26 mouse cellular contexts compared by ENCODE assay signal in genomic region chr3:66310586-66310985, GRCm38 (mm10). TPM values are rescaled to one million over a fixed set of nuclear protein-coding genes. Genes with fewer than 3 reads are reported as not detected.
A peak's percentile ranks its signal among the peaks of the same experiment; 100 is the strongest.
DNase-seq lines count a peak whose midpoint lies in the region; ATAC-seq and TF ChIP-seq lines count a peak whose summit lies in the region.
"Had no signal": no experiment of that assay in that cellular context is flagged by ENCODE, and none has a peak within 500 bp of the region (broad histone marks: within the 10 kb centered on the region; RNA-seq: fewer than 3 reads in every experiment).

No protein-coding gene starts in this region.

- no peaks in the 10 kb centered on the region for H3K36me3 ChIP-seq in lung, embryonic 14.5 days (ENCODE audit: insufficient read depth)
- no peaks in the 10 kb centered on the region for H3K36me3 ChIP-seq in lung, embryonic 16.5 days (ENCODE audit: control insufficient read depth, insufficient read depth, low read length)
- H3K36me3 ChIP-seq: embryonic facial prominence, embryonic 10.5 days; embryonic facial prominence, embryonic 12.5 days; forebrain, embryonic 10.5 days; forebrain, embryonic 12.5 days; G1E had no signal

- TF ChIP-seq POLR2A in embryonic fibroblast, embryonic 13.5 days (IDR thresholded peaks at IDR 0.05; ENCODE audit: low read depth, low read length), result no peak

- peak; percentile 28; the same call in 1 of the 2 replicates for ATAC-seq in lung, embryonic 14.5 days (ENCODE audit: insufficient read depth)
- peak; percentile 85 for ATAC-seq in lung, embryonic 16.5 days (ENCODE audit: low read depth)
- ATAC-seq: activated CD4-positive, CD25-positive, alpha-beta regulatory T cell, adult 4 months; CD4-positive, CD25-positive, alpha-beta regulatory T cell, adult 4 months; forebrain, embryonic 14.5 days; forebrain, embryonic 16.5 days; Patski had no signal

- H3K4me3 ChIP-seq in lung, embryonic 14.5 days (ENCODE audit: low read depth, low read length), result no peak overlapping the region
- no peak overlapping the region for H3K4me3 ChIP-seq in lung, embryonic 16.5 days (ENCODE audit: low read length)
- H3K4me3 ChIP-seq in embryonic fibroblast, embryonic 13.5 days (ENCODE audit: insufficient read depth, low read length), result no peak overlapping the region
- H3K4me3 ChIP-seq: embryonic facial prominence, embryonic 10.5 days; embryonic facial prominence, embryonic 12.5 days; erythroblast, embryonic 14.5 days; forebrain, embryonic 10.5 days; forebrain, embryonic 12.5 days had no signal

- H3K4me2 ChIP-seq in lung, embryonic 14.5 days, result no peak overlapping the region
- H3K4me2 ChIP-seq in lung, embryonic 16.5 days (ENCODE audit: low read depth, low read length), result no peak overlapping the region
- H3K4me2 ChIP-seq: embryonic facial prominence, embryonic 12.5 days; forebrain, embryonic 12.5 days had no signal

- H3K9ac ChIP-seq in lung, embryonic 14.5 days, result no peak overlapping the region
- H3K9ac ChIP-seq in lung, embryonic 16.5 days (ENCODE audit: low read length), result no peak overlapping the region
- H3K9ac ChIP-seq: embryonic facial prominence, embryonic 12.5 days; forebrain, embryonic 12.5 days had no signal

- no peaks in the 10 kb centered on the region for H3K9me3 ChIP-seq in lung, embryonic 14.5 days (ENCODE audit: low read depth, low read length)
- no peaks in the 10 kb centered on the region for H3K9me3 ChIP-seq in lung, embryonic 16.5 days (ENCODE audit: control insufficient read depth, low read length)
- H3K9me3 ChIP-seq: embryonic facial prominence, embryonic 10.5 days; embryonic facial prominence, embryonic 12.5 days; forebrain, embryonic 10.5 days; forebrain, embryonic 12.5 days; G1E had no signal

- WGBS in lung, embryonic 14.5 days, result 78% methylated on average over 1 of the region's 1 CpGs
- WGBS in lung, embryonic 16.5 days, result 58% methylated on average over 1 of the region's 1 CpGs

- no peaks in the 10 kb centered on the region for H3K4me1 ChIP-seq in lung, embryonic 14.5 days (ENCODE audit: insufficient read depth)
- peaks cover 2% of the 10 kb centered on the region; the same call in 1 of the 2 replicates for H3K4me1 ChIP-seq in lung, embryonic 16.5 days (replicated peaks; ENCODE audit: control insufficient read depth, insufficient read depth, low read length)
- peaks cover 7% of the 10 kb centered on the region for H3K4me1 ChIP-seq in embryonic fibroblast, embryonic 13.5 days (ENCODE audit: control insufficient read depth, insufficient read depth, low read length)
- H3K4me1 ChIP-seq: embryonic facial prominence, embryonic 10.5 days; embryonic facial prominence, embryonic 12.5 days; forebrain, embryonic 10.5 days; forebrain, embryonic 12.5 days had no signal

- no peak for TF ChIP-seq CTCF in lung, embryonic 14.5 days (IDR thresholded peaks at IDR 0.05; ENCODE audit: low read depth)
- TF ChIP-seq CTCF in embryonic fibroblast, embryonic 13.5 days (IDR thresholded peaks at IDR 0.05; ENCODE audit: borderline replicate concordance, insufficient read depth, low read length), result no peak

- H3K27ac ChIP-seq in lung, embryonic 14.5 days (ENCODE audit: low read depth), result no peak overlapping the region
- H3K27ac ChIP-seq in lung, embryonic 16.5 days (ENCODE audit: low read length), result peak overlapping the region; percentile 77
- H3K27ac ChIP-seq in embryonic fibroblast, embryonic 13.5 days (ENCODE audit: insufficient read depth, low read length), result peak overlapping the region; percentile 67
- H3K27ac ChIP-seq: embryonic facial prominence, embryonic 10.5 days; embryonic facial prominence, embryonic 12.5 days; forebrain, embryonic 10.5 days; forebrain, embryonic 12.5 days had no signal

- no peak for DNase-seq in lung, embryonic 14.5 days
- DNase-seq in lung, postnatal 36 days, result no peak
- no peak for DNase-seq in lung, postnatal 10 days
- DNase-seq: adrenal gland, adult 8-10 months; adrenal gland, postnatal 14 days; adrenal gland, postnatal 36 days; B cell, adult 2 months; cerebellum, adult 11-12 months; cerebellum, adult 2 months; cerebellum, adult 9-10 months; cerebellum, postnatal 10 days; cerebellum, postnatal 25 days had no signal

- no peaks in the 10 kb centered on the region for H3K27me3 ChIP-seq in lung, embryonic 14.5 days (ENCODE audit: insufficient read depth, low read length)
- no peaks in the 10 kb centered on the region for H3K27me3 ChIP-seq in lung, embryonic 16.5 days (ENCODE audit: control insufficient read depth, insufficient read depth, low read depth, low read length)
- H3K27me3 ChIP-seq: CH12.LX; embryonic facial prominence, embryonic 12.5 days; forebrain, embryonic 12.5 days; Patski had no signal

RNA-seq across cellular contexts. Expression of gene Veph1, which starts 13.9 kb away (rescaled TPM):
- 3.7 and 4.2 TPM in 2 replicates for polyA plus RNA-seq in lung, embryonic 14.5 days (2014; fragmentation: Nextera tagmentation; extraction: Ambion mirVana)
- polyA plus RNA-seq in lung, embryonic 16.5 days (2015; fragmentation: Nextera tagmentation; extraction: Ambion mirVana), result 6.6 and 7.6 TPM in 2 replicates
- polyA plus RNA-seq in embryonic fibroblast, embryonic 13.5 days (2011; ENCODE audit: insufficient read length, low read depth, missing spikeins), result 0.27 and 0.42 TPM in 2 replicates
- polyA plus RNA-seq: activated CD4-positive, CD25-positive, alpha-beta regulatory T cell, adult 4 months; CD4-positive, CD25-positive, alpha-beta regulatory T cell, adult 4 months; erythroblast, embryonic 14.5 days; G1E had no signal
